Mouse (Mus musculus): ENCODE measurements around the gene Clec3b.

DNA sequence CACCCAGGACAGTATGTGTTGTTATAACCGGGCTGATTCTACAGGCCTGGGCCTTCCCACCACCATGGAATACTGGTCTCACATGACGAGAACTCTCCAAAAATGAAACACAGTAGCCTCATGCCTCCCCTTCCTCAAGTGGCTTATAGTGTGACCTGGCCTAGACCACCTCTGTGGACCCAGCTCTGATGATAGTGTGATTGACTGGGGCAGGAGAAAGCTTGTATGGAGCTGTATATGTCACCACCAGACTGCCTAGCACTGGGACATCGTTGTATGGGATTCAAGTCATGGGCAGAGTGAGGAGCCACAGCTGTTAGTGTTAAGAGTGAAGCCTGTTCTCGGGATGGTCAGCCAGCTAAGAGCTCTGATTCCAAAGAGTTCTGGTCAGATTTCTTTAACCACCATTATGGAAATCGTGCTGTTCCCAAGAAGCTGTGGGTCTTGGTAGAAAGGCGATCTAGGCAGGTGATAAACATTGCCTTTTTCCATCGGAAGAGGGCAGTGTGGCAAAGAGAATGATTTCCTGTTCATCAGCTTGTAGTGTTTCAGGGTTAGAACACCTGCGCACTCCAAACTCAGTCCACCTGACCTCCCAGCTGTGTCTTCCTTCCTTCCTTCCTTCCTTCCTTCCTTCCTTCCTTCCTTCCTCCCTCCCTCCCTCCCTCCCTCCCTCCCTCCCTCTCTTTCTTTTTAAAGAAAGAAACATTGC, 7.5 kb downstream of the Clec3b start:
- TF ChIP-seq CTCF (IDR thresholded peaks at IDR 0.05; ENCODE audit: control insufficient read depth, insufficient read depth, insufficient read length) (peak; percentile 20), MAX (IDR thresholded peaks at IDR 0.05) (no peak), USF1 (IDR thresholded peaks at IDR 0.05; ENCODE audit: low read depth) (no peak)

Measured in C2C12 (cell line).